Mouse (Mus musculus) ES-Bruce4 (cell line): ENCODE results near the gene Rps6ka5. TPM values are rescaled to one million over a fixed set of nuclear protein-coding genes. Genes with fewer than 3 reads are reported as not detected.

Experiments
- H3K27ac ChIP-seq: 2 replicates; pipeline ENCODE4 v1.5.1; 2012; ENCODE audit warnings: low read length, inconsistent platforms; ENCODE audit not compliant: insufficient read depth
- H3K27me3 ChIP-seq: 2 replicates; pipeline ENCODE4 v1.6.1; 2012; ENCODE audit warnings: mild to moderate bottlenecking, low read length, inconsistent platforms; ENCODE audit not compliant: control insufficient read depth, poor library complexity, insufficient read depth, severe bottlenecking
- H3K36me3 ChIP-seq: 2 replicates; pipeline ENCODE4 v1.6.1; 2012; ENCODE audit warnings: inconsistent platforms, mild to moderate bottlenecking, low read length, moderate library complexity; ENCODE audit not compliant: control insufficient read depth, poor library complexity, insufficient read depth, severe bottlenecking
- H3K4me1 ChIP-seq: one replicate; pipeline ENCODE4 v1.8.1; 2011; ENCODE audit warnings: low read length; ENCODE audit not compliant: control insufficient read depth, insufficient read depth
- H3K4me3 ChIP-seq: 2 replicates; pipeline ENCODE4 v1.5.1; 2011; ENCODE audit warnings: low read depth, mild to moderate bottlenecking, low read length
- H3K9ac ChIP-seq: 2 replicates; pipeline ENCODE4 v1.6.1; 2012; ENCODE audit warnings: low read depth, mild to moderate bottlenecking, inconsistent platforms; ENCODE audit not compliant: poor library complexity, severe bottlenecking
- H3K9me3 ChIP-seq: replicated peaks from 2 replicates; pipeline ENCODE4 v1.6.1; 2012; ENCODE audit warnings: mild to moderate bottlenecking, low read length, inconsistent platforms; ENCODE audit not compliant: control insufficient read depth, poor library complexity, insufficient read depth, severe bottlenecking
- CTCF ChIP-seq: IDR thresholded peaks from one replicate; pipeline ENCODE4 v1.8.1; 2011; ENCODE audit warnings: low read depth, low read length
- EP300 ChIP-seq: IDR thresholded peaks from 2 replicates; pipeline ENCODE4 v1.6.1; 2011; ENCODE audit warnings: low read depth, low read length; ENCODE audit not compliant: insufficient read depth
- POLR2A ChIP-seq: IDR thresholded peaks from one replicate; pipeline ENCODE4 v1.8.1; 2011; ENCODE audit warnings: low read length; ENCODE audit not compliant: insufficient read depth
- polyA plus RNA-seq: library from polyadenylated mRNA; stranded (reverse); fragments of >200 nt; gene quantifications from 2 replicates; pipeline ENCODE4 v1.2.4, GENCODE M21; 2011; ENCODE audit warnings: low read depth; ENCODE audit not compliant: missing spikeins, insufficient read depth, insufficient read length

The Rps6ka5 gene
- polyA plus RNA-seq, 1 experiment = 13.2 TPM

DNA sequence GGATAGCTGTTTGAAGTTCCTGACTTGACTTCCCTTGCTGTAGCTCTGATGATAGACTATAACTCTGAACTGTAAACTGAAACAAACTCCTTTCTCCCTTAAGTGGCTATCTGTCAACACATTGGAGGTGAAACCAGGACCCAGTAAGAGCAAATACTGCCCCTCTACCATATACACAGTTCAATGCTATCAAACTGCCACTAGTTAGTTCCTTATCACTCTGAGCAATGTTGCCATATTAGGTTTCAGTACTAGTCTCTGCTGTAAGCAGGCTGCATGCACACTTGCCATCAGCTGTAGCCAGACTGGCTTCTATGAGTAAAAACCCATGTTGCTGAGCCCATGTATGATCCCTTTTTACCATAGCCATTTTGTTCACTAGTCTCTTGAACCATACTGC, 38.6 kb downstream of the Rps6ka5 start:
- H3K9ac ChIP-seq = no peak overlapping the region
- no peak overlapping the region for H3K27ac ChIP-seq
- H3K9me3 ChIP-seq = no peaks in the 10 kb centered on the region
- no peaks in the 10 kb centered on the region for H3K36me3 ChIP-seq
- no peaks in the 10 kb centered on the region for H3K4me1 ChIP-seq
- no peaks in the 10 kb centered on the region for H3K27me3 ChIP-seq
- TF ChIP-seq POLR2A = no peak
- no peak for TF ChIP-seq EP300
- no peak for TF ChIP-seq CTCF
- H3K4me3 ChIP-seq = no peak overlapping the region

DNA sequence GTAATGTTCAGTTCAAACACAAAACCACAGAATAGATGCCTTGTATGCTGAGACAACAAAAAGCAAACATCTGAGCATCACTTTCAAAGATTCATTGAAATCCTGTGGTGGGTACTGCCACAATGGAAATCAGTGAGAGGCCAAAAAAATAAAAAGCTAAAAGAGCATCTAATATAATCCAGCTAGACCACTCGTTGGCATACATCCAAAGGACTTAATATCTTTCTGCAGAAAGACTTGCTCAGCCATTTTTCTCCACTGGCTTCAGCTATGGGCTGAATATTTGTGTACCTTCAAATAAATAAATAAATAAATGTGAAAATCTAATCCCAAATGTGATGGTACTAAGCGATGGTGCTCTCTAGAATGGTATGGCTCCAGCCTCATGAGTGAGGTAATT, 39.8 kb downstream of the Rps6ka5 start:
- no peaks in the 10 kb centered on the region for H3K27me3 ChIP-seq
- TF ChIP-seq EP300 (no peak), POLR2A (no peak), CTCF (no peak)
- no peaks in the 10 kb centered on the region for H3K9me3 ChIP-seq

DNA sequence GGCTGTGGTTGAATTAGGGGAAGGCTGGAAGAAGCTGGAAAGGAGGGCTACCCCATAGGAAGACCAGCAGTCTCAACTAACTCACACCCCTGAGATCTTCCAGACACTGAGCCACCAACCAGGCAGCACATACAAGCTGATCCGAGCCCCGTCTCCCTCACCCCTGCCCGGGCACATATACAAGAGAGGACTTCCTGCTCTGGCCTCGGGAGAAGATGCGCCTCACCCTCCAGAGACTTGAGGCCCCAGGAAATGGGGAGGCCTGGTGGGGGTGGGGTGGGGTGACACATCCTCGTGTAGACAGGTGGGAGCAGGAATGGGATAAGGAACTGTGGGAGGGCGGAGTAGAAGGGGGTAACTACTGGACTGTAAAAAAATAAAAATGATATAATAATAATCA, 45.0 kb downstream of the Rps6ka5 start:
- Histone ChIP-seq H3K9me3 (no peaks in the 10 kb centered on the region), H3K4me3 (no peak overlapping the region), H3K4me1 (peaks cover 8% of the 10 kb centered on the region), H3K27ac (no peak overlapping the region), H3K36me3 (no peaks in the 10 kb centered on the region), H3K27me3 (no peaks in the 10 kb centered on the region), H3K9ac (no peak overlapping the region)
- no peak for TF ChIP-seq CTCF
- no peak for TF ChIP-seq POLR2A
- TF ChIP-seq EP300 = no peak

More for the DNA sequence above, 39.8 kb downstream of the Rps6ka5 start:
- Histone ChIP-seq H3K9ac (no peak overlapping the region), H3K4me1 (no peaks in the 10 kb centered on the region), H3K4me3 (no peak overlapping the region), H3K36me3 (no peaks in the 10 kb centered on the region), H3K27ac (no peak overlapping the region)

DNA sequence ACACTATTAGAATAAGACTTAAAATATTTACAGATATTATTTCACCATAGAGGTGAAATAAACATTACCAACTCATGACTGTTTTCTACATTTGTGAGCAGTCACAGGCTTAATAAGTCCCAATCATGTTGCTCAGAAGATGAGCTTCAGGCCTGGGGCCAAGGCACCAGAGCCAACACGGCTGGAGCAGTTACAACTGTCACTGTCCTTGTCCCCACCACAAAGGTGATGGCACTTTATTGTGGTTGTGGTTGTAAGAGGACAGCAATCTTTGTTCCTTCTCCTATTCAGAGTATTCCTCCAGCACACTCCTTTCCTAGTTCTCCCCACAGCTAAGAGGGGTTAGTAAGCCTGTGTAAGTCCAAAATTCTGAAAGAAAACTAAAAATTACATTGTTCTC, 45.5 kb downstream of the Rps6ka5 start:
- Histone ChIP-seq H3K9ac (no peak overlapping the region), H3K4me1 (peaks cover 8% of the 10 kb centered on the region), H3K4me3 (no peak overlapping the region), H3K27ac (no peak overlapping the region), H3K36me3 (no peaks in the 10 kb centered on the region), H3K9me3 (no peaks in the 10 kb centered on the region), H3K27me3 (no peaks in the 10 kb centered on the region)
- TF ChIP-seq CTCF (no peak), POLR2A (no peak), EP300 (no peak)

DNA sequence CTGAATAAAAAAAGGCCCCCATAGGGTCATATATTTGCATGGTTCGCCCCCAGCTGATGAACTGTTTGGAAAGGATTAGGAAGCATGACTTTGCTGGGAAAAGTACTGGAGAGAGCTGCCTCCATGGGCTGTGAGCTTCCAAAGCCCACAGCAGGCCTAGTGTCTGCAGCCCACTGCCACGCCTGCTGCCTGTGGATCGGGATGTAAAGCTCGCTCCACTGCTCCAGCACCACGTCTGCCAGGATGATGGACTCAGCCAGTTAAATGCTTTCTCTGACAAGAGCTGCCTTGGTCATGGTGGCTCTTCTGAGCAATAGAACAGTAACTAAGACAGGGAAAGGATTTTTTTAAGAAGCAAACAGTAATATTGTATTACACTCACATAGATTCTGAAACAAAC, 46.1 kb downstream of the Rps6ka5 start:
- Histone ChIP-seq H3K4me3 (no peak overlapping the region), H3K36me3 (no peaks in the 10 kb centered on the region), H3K4me1 (peaks cover 8% of the 10 kb centered on the region), H3K9ac (no peak overlapping the region), H3K27me3 (no peaks in the 10 kb centered on the region), H3K9me3 (no peaks in the 10 kb centered on the region), H3K27ac (no peak overlapping the region)
- TF ChIP-seq EP300 = no peak
- no peak for TF ChIP-seq POLR2A
- no peak for TF ChIP-seq CTCF

DNA sequence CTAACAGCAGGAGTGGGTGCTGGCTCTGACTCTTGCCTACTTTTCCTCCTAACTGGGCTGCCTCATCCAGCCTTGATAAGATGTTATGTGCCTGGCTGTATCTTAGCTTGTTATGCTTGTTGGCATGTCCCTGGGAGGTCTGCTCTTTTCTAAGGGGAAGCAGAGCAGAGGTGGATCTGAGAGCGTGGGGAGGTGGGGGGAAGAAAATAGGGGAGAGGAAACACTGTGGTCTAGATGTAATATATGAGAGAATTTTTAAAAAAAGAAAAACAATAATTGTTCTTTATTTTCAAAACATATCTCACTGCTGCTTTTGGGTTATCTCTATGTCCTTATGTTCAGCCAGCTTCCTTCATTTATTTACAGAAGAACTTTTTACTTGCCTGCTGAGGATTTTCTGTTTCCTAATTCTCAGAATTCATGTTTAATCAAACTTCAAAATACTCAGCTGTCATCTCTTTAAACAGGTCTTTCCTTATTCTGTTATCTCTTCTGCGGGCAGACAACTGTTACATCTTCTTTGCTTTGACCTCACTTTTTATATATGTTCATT, 56.1 kb downstream of the Rps6ka5 start:
- H3K27ac ChIP-seq = no peak overlapping the region
- no peak overlapping the region for H3K9ac ChIP-seq
- TF ChIP-seq POLR2A (no peak), CTCF (no peak), EP300 (no peak)
- no peaks in the 10 kb centered on the region for H3K36me3 ChIP-seq
- H3K27me3 ChIP-seq = no peaks in the 10 kb centered on the region
- H3K4me1 ChIP-seq = no peaks in the 10 kb centered on the region
- no peaks in the 10 kb centered on the region for H3K9me3 ChIP-seq
- H3K4me3 ChIP-seq = no peak overlapping the region
